In genomic region chr4:131977201-131977600, GRCm38 (mm10) we compare ENCODE assay signal across 9 mouse cellular contexts. TPM values are rescaled to one million over a fixed set of nuclear protein-coding genes. Genes with fewer than 3 reads are reported as not detected.
DNase-seq lines count a peak whose midpoint lies in the region; ATAC-seq lines count a peak whose summit lies in the region.
"Had no signal": no experiment of that assay in that cellular context is flagged by ENCODE, and none has a peak within 500 bp of the region (broad histone marks: within the 10 kb centered on the region; RNA-seq: fewer than 3 reads in every experiment).

No protein-coding gene starts in this region.

- peak; percentile 94 for DNase-seq in intestine, embryonic 14.5 days (ENCODE audit: low spot score)
- peak; percentile 61 for DNase-seq in c-Kit-negative CD71-positive TER-119-positive erythroid progenitor cells, embryonic 14.5 days (ENCODE audit: low read depth, low spot score)
- peak; percentile 81 to 90 for DNase-seq in left cerebral cortex, postnatal 14 days (ENCODE audit: low spot score in 2 of 2)
- DNase-seq in telencephalon, adult 2 months (ENCODE audit: low read depth, low spot score) = peak; percentile 57

- 0 out of 2 replicates have a peak, but pooled peaks have one; percentile 43 for ATAC-seq in intestine, embryonic 14.5 days (replicated peaks; ENCODE audit: low FRiP score, low TSS enrichment, low read depth)
- ATAC-seq in intestine, embryonic 15.5 days = no peak
- 0 out of 2 replicates have a peak, but pooled peaks have one; percentile 55 for ATAC-seq in forebrain, embryonic 16.5 days
- ATAC-seq in hindbrain, embryonic 15.5 days (ENCODE audit: low FRiP score, low read depth) = 0 out of 2 replicates have a peak, but pooled peaks have one; percentile 68
- peak; percentile 94 for ATAC-seq in monocyte, adult 5-6 weeks (replicated peaks; ENCODE audit: insufficient number of reproducible peaks, low FRiP score, low TSS enrichment, poor library complexity, severe bottlenecking)

- no peak overlapping the region for H3K4me2 ChIP-seq in intestine, embryonic 14.5 days (ENCODE audit: low read length)
- no peak overlapping the region for H3K4me2 ChIP-seq in intestine, embryonic 15.5 days (replicated peaks)
- H3K4me2 ChIP-seq in forebrain, embryonic 16.5 days (ENCODE audit: low read length) = no peak overlapping the region
- H3K4me2 ChIP-seq in hindbrain, embryonic 15.5 days = no peak overlapping the region
- H3K4me2 ChIP-seq: embryonic facial prominence, embryonic 12.5 days had no signal

- H3K27ac ChIP-seq in intestine, embryonic 14.5 days (ENCODE audit: low read depth) = no peak overlapping the region
- no peak overlapping the region for H3K27ac ChIP-seq in intestine, embryonic 15.5 days
- no peak overlapping the region for H3K27ac ChIP-seq in forebrain, embryonic 16.5 days (ENCODE audit: low read length)
- H3K27ac ChIP-seq in hindbrain, embryonic 15.5 days (replicated peaks) = no peak overlapping the region
- H3K27ac ChIP-seq: embryonic facial prominence, embryonic 12.5 days had no signal

- 23% methylated on average over 4 of the region's 4 CpGs for WGBS in intestine, embryonic 14.5 days
- WGBS in intestine, embryonic 15.5 days = 16% methylated on average over 4 of the region's 4 CpGs
- whole genome bisulfite sequencing in forebrain, embryonic 16.5 days = 23% methylated on average over 4 of the region's 4 CpGs
- WGBS in hindbrain, embryonic 15.5 days = 33% methylated on average over 4 of the region's 4 CpGs

- intact Hi-C loops in left cerebral cortex, postnatal 14 days (cut with DNase I) = loop anchor here (1.0 to 5.0 kb wide), 2 partner anchors 102 to 200 kb away; no protein-coding TSS in a partner anchor

- peaks cover 65% of the 10 kb centered on the region for H3K36me3 ChIP-seq in intestine, embryonic 14.5 days (ENCODE audit: control insufficient read depth, insufficient read depth, low read length)
- peaks cover 6% of the 10 kb centered on the region; the same call in 1 of the 2 replicates for H3K36me3 ChIP-seq in intestine, embryonic 15.5 days
- H3K36me3 ChIP-seq in forebrain, embryonic 16.5 days (ENCODE audit: control insufficient read depth, insufficient read depth) = peaks cover 14% of the 10 kb centered on the region; the same call in 1 of the 2 replicates
- peaks cover 37% of the 10 kb centered on the region for H3K36me3 ChIP-seq in hindbrain, embryonic 15.5 days

- no peak overlapping the region for H3K9ac ChIP-seq in intestine, embryonic 14.5 days (ENCODE audit: low read length)
- H3K9ac ChIP-seq in intestine, embryonic 15.5 days = no peak overlapping the region
- H3K9ac ChIP-seq in forebrain, embryonic 16.5 days (replicated peaks; ENCODE audit: low read depth, low read length) = no peak overlapping the region
- no peak overlapping the region for H3K9ac ChIP-seq in hindbrain, embryonic 15.5 days
- H3K9ac ChIP-seq: embryonic facial prominence, embryonic 12.5 days had no signal

- no peaks in the 10 kb centered on the region for H3K27me3 ChIP-seq in intestine, embryonic 14.5 days (replicated peaks; ENCODE audit: control insufficient read depth, insufficient read depth, low read length)
- H3K27me3 ChIP-seq in intestine, embryonic 15.5 days (replicated peaks) = no peaks in the 10 kb centered on the region
- H3K27me3 ChIP-seq in forebrain, embryonic 16.5 days (replicated peaks; ENCODE audit: control insufficient read depth, insufficient read depth, low read length) = 0 out of 2 replicates have a peak, but pooled peaks cover 3% of the 10 kb centered on the region
- H3K27me3 ChIP-seq in hindbrain, embryonic 15.5 days = no peaks in the 10 kb centered on the region
- H3K27me3 ChIP-seq: embryonic facial prominence, embryonic 12.5 days had no signal

- no peak overlapping the region for H3K4me3 ChIP-seq in intestine, embryonic 14.5 days (ENCODE audit: low read depth, low read length)
- no peak overlapping the region for H3K4me3 ChIP-seq in intestine, embryonic 15.5 days (replicated peaks)
- H3K4me3 ChIP-seq in forebrain, embryonic 16.5 days (replicated peaks; ENCODE audit: low read length) = no peak overlapping the region
- H3K4me3 ChIP-seq in hindbrain, embryonic 15.5 days = no peak overlapping the region
- H3K4me3 ChIP-seq: embryonic facial prominence, embryonic 12.5 days had no signal

- H3K4me1 ChIP-seq in intestine, embryonic 14.5 days (replicated peaks; ENCODE audit: control insufficient read depth, insufficient read depth, low read length) = no peaks in the 10 kb centered on the region
- no peaks in the 10 kb centered on the region for H3K4me1 ChIP-seq in intestine, embryonic 15.5 days (replicated peaks)
- no peaks in the 10 kb centered on the region for H3K4me1 ChIP-seq in forebrain, embryonic 16.5 days (replicated peaks; ENCODE audit: control insufficient read depth, insufficient read depth, low read length)
- H3K4me1 ChIP-seq in hindbrain, embryonic 15.5 days (replicated peaks) = no peaks in the 10 kb centered on the region
- H3K4me1 ChIP-seq: embryonic facial prominence, embryonic 12.5 days had no signal

- no peaks in the 10 kb centered on the region for H3K9me3 ChIP-seq in intestine, embryonic 14.5 days (ENCODE audit: control insufficient read depth, low read length)
- H3K9me3 ChIP-seq in intestine, embryonic 15.5 days = no peaks in the 10 kb centered on the region
- no peaks in the 10 kb centered on the region for H3K9me3 ChIP-seq in forebrain, embryonic 16.5 days (ENCODE audit: control insufficient read depth, low read length)
- H3K9me3 ChIP-seq in hindbrain, embryonic 15.5 days = no peaks in the 10 kb centered on the region
- H3K9me3 ChIP-seq: embryonic facial prominence, embryonic 12.5 days had no signal

RNA-seq across cellular contexts. Expression of gene Tmem200b, which starts 55.6 kb away (rescaled TPM):
- polyA plus RNA-seq in intestine, embryonic 14.5 days (2014; fragmentation: Nextera tagmentation; extraction: Ambion mirVana) = 1.9 and 2.3 TPM in 2 replicates
- 0.74 and 1.2 TPM in 2 replicates for polyA plus RNA-seq in intestine, embryonic 15.5 days (2015; fragmentation: Nextera tagmentation; extraction: Ambion mirVana)
- not detected in 2 replicates for polyA plus RNA-seq in forebrain, embryonic 16.5 days (2015; fragmentation: Nextera tagmentation; extraction: Ambion mirVana)
- polyA plus RNA-seq in hindbrain, embryonic 15.5 days (2015; fragmentation: Nextera tagmentation; extraction: Ambion mirVana) = 0.16 and 0.29 TPM in 2 replicates
- total RNA-seq in left cerebral cortex, postnatal 14 days (2021) = 1 to 10 TPM; 5.9 to 6.1 TPM
- 0.39 TPM in 1 of 3 replicates, not detected in the others for total RNA-seq in monocyte, adult 5-6 weeks (2017)
